Mouse (Mus musculus) heart, embryonic 12.5 days (tissue): ENCODE data around the gene Nr5a2. TPM values are rescaled to one million over a fixed set of nuclear protein-coding genes. Genes with fewer than 3 reads are reported as not detected.

Experiments used
- ATAC-seq: fragments of 200-750 bp; cut with Nextera tagmentation; 2 replicates; pipeline ENCODE4 v1.8.0; 2017; ENCODE audit warnings: moderate TSS enrichment, moderate library complexity; ENCODE audit not compliant: insufficient number of reproducible peaks, low FRiP score
- H3K27ac ChIP-seq: fragments of 300-500 bp; sonication (generic); 2 replicates; pipeline ENCODE4 v1.5.1; 2016; ENCODE audit warnings: mild to moderate bottlenecking, moderate library complexity; ENCODE audit not compliant: poor library complexity, severe bottlenecking
- H3K27me3 ChIP-seq: fragments of 300-500 bp; sonication (generic); replicated peaks from 2 replicates; pipeline ENCODE4 v1.6.1; 2016; ENCODE audit warnings: mild to moderate bottlenecking, moderate library complexity
- H3K36me3 ChIP-seq: fragments of 300-500 bp; sonication (generic); 2 replicates; pipeline ENCODE4 v1.6.1; 2016; ENCODE audit warnings: mild to moderate bottlenecking, moderate library complexity
- H3K4me1 ChIP-seq: fragments of 300-500 bp; sonication (generic); replicated peaks from 2 replicates; pipeline ENCODE4 v1.6.1; 2016; ENCODE audit warnings: mild to moderate bottlenecking
- H3K4me2 ChIP-seq: fragments of 300-500 bp; sonication (generic); 2 replicates; pipeline ENCODE4 v1.6.1; 2016; ENCODE audit warnings: mild to moderate bottlenecking, moderate library complexity
- H3K4me3 ChIP-seq: fragments of 300-500 bp; sonication (generic); 2 replicates; pipeline ENCODE4 v1.5.1; 2016; ENCODE audit warnings: mild to moderate bottlenecking
- H3K9ac ChIP-seq: fragments of 300-500 bp; sonication (generic); 2 replicates; pipeline ENCODE4 v1.6.1; 2016; ENCODE audit warnings: mild to moderate bottlenecking, moderate library complexity
- H3K9me3 ChIP-seq: fragments of 300-500 bp; sonication (generic); replicated peaks from 2 replicates; pipeline ENCODE4 v1.6.1; 2016; ENCODE audit warnings: mild to moderate bottlenecking, moderate library complexity
- WGBS: fragments of 180-500 bp; shearing (Covaris S2); methylation state at CpG from one replicate; pipeline ENCODE4 v1.1.7; 2016; 5-methylcytosine and 5-hydroxymethylcytosine counted together
- polyA plus RNA-seq: library from polyadenylated mRNA; unstranded; fragments of >200 nt; fragmentation: Nextera tagmentation; extraction: Ambion mirVana; gene quantifications from 2 replicates; pipeline ENCODE4 v1.2.1, GENCODE M21; 2016

Gene Nr5a2
- polyA plus RNA-seq, 1 experiment from 2014 or later, result 0.04 TPM

- H3K27me3 ChIP-seq, result no peaks in the 10 kb centered on the region
- no peak for ATAC-seq
- no peaks in the 10 kb centered on the region for H3K9me3 ChIP-seq
- H3K4me3 ChIP-seq, result no peak overlapping the region
- 81% methylated on average over 3 of the region's 3 CpGs for WGBS
- peaks cover 1% of the 10 kb centered on the region for H3K4me1 ChIP-seq
- H3K4me2 ChIP-seq, result no peak overlapping the region
- no peak overlapping the region for H3K27ac ChIP-seq
- H3K9ac ChIP-seq, result no peak overlapping the region
- no peaks in the 10 kb centered on the region for H3K36me3 ChIP-seq
Measured at GRCm38 (mm10) chr1:136875006-136875405, 85.2 kb downstream of the Nr5a2 start.

- H3K4me1 ChIP-seq, result peaks cover 18% of the 10 kb centered on the region
- ATAC-seq, result no peak
- no peak overlapping the region for H3K4me3 ChIP-seq
- 18% methylated on average over 6 of the region's 6 CpGs for WGBS
- no peaks in the 10 kb centered on the region for H3K9me3 ChIP-seq
- H3K27ac ChIP-seq, result peak overlapping the region; percentile 64
- no peak overlapping the region for H3K9ac ChIP-seq
- H3K27me3 ChIP-seq, result no peaks in the 10 kb centered on the region
- H3K4me2 ChIP-seq, result peak overlapping the region; percentile 55
- no peaks in the 10 kb centered on the region for H3K36me3 ChIP-seq
Measured at GRCm38 (mm10) chr1:136868955-136869354, 91.3 kb downstream of the Nr5a2 start.

GRCm38 (mm10) chr1:136868285-136868684 is 92.0 kb downstream of the Nr5a2 start:
- H3K9ac ChIP-seq, result no peak overlapping the region
- H3K4me3 ChIP-seq, result no peak overlapping the region
- H3K4me2 ChIP-seq, result no peak overlapping the region
- no peak overlapping the region for H3K27ac ChIP-seq
- H3K36me3 ChIP-seq, result no peaks in the 10 kb centered on the region
- 76% methylated on average over 5 of the region's 5 CpGs for WGBS
- H3K27me3 ChIP-seq, result no peaks in the 10 kb centered on the region
- no peaks in the 10 kb centered on the region for H3K9me3 ChIP-seq
- H3K4me1 ChIP-seq, result peaks cover 19% of the 10 kb centered on the region
- no peak for ATAC-seq

GRCm38 (mm10) chr1:136866481-136867092 is 93.7 kb downstream of the Nr5a2 start:
- Histone ChIP-seq H3K27ac (no peak overlapping the region), H3K27me3 (no peaks in the 10 kb centered on the region), H3K4me3 (no peak overlapping the region), H3K4me1 (peaks cover 23% of the 10 kb centered on the region), H3K4me2 (no peak overlapping the region), H3K36me3 (no peaks in the 10 kb centered on the region), H3K9ac (no peak overlapping the region), H3K9me3 (no peaks in the 10 kb centered on the region)
- no peak for ATAC-seq
- WGBS, result 68% methylated on average over 9 of the region's 9 CpGs

GRCm38 (mm10) chr1:136863209-136863608 is 97.0 kb downstream of the Nr5a2 start:
- no peaks in the 10 kb centered on the region for H3K36me3 ChIP-seq
- H3K4me2 ChIP-seq, result no peak overlapping the region
- ATAC-seq, result no peak
- no peak overlapping the region for H3K27ac ChIP-seq
- no peaks in the 10 kb centered on the region for H3K27me3 ChIP-seq
- H3K9ac ChIP-seq, result no peak overlapping the region
- WGBS, result 42% methylated on average over 6 of the region's 6 CpGs
- H3K4me1 ChIP-seq, result peaks cover 8% of the 10 kb centered on the region
- H3K4me3 ChIP-seq, result no peak overlapping the region
- no peaks in the 10 kb centered on the region for H3K9me3 ChIP-seq

GRCm38 (mm10) chr1:136859454-136859853 is 100.8 kb downstream of the Nr5a2 start:
- Histone ChIP-seq H3K4me3 (no peak overlapping the region), H3K9ac (no peak overlapping the region), H3K9me3 (no peaks in the 10 kb centered on the region; the same call in 1 of the 2 replicates), H3K4me2 (no peak overlapping the region), H3K27me3 (no peaks in the 10 kb centered on the region), H3K36me3 (no peaks in the 10 kb centered on the region), H3K4me1 (peaks cover 8% of the 10 kb centered on the region), H3K27ac (no peak overlapping the region)
- ATAC-seq, result no peak
- 46% methylated on average over 4 of the region's 4 CpGs for WGBS

GRCm38 (mm10) chr1:136858724-136859123 is 101.5 kb downstream of the Nr5a2 start:
- Histone ChIP-seq H3K9me3 (no peaks in the 10 kb centered on the region; the same call in 1 of the 2 replicates), H3K27ac (no peak overlapping the region), H3K4me2 (no peak overlapping the region), H3K4me1 (peaks cover 8% of the 10 kb centered on the region), H3K27me3 (no peaks in the 10 kb centered on the region), H3K9ac (no peak overlapping the region), H3K36me3 (no peaks in the 10 kb centered on the region), H3K4me3 (no peak overlapping the region)
- 48% methylated on average over 4 of the region's 4 CpGs for WGBS
- ATAC-seq, result no peak

- Histone ChIP-seq H3K36me3 (no peaks in the 10 kb centered on the region), H3K4me1 (peaks cover 3% of the 10 kb centered on the region; the same call in 1 of the 2 replicates), H3K27ac (no peak overlapping the region), H3K4me2 (no peak overlapping the region), H3K27me3 (no peaks in the 10 kb centered on the region), H3K4me3 (no peak overlapping the region), H3K9me3 (no peaks in the 10 kb centered on the region; the same call in 1 of the 2 replicates), H3K9ac (no peak overlapping the region)
- no peak for ATAC-seq
- WGBS, result 80% methylated on average over 3 of the region's 3 CpGs
Measured at GRCm38 (mm10) chr1:136856104-136856503, 104.1 kb downstream of the Nr5a2 start.

GRCm38 (mm10) chr1:136848791-136849190 is 111.5 kb downstream of the Nr5a2 start:
- WGBS, result 77% methylated on average over 6 of the region's 6 CpGs

GRCm38 (mm10) chr1:136846081-136846480 is 114.2 kb downstream of the Nr5a2 start:
- Histone ChIP-seq H3K36me3 (no peaks in the 10 kb centered on the region), H3K27ac (no peak overlapping the region), H3K4me3 (no peak overlapping the region), H3K4me2 (no peak overlapping the region), H3K27me3 (no peaks in the 10 kb centered on the region), H3K9me3 (no peaks in the 10 kb centered on the region), H3K9ac (no peak overlapping the region), H3K4me1 (0 out of 2 replicates have a peak, but pooled peaks cover 2% of the 10 kb centered on the region)
- ATAC-seq, result no peak
- WGBS, result 77% methylated on average over 2 of the region's 2 CpGs

More at GRCm38 (mm10) chr1:136848791-136849190, 111.5 kb downstream of the Nr5a2 start:
- Histone ChIP-seq H3K36me3 (no peaks in the 10 kb centered on the region), H3K9me3 (no peaks in the 10 kb centered on the region), H3K27me3 (no peaks in the 10 kb centered on the region), H3K4me2 (no peak overlapping the region), H3K27ac (no peak overlapping the region), H3K4me3 (no peak overlapping the region), H3K9ac (no peak overlapping the region), H3K4me1 (0 out of 2 replicates have a peak, but pooled peaks cover 2% of the 10 kb centered on the region)
- no peak for ATAC-seq

- 73% methylated on average over 9 of the region's 9 CpGs for WGBS
- Histone ChIP-seq H3K27ac (no peak overlapping the region), H3K4me1 (0 out of 2 replicates have a peak, but pooled peaks cover 5% of the 10 kb centered on the region), H3K36me3 (no peaks in the 10 kb centered on the region), H3K4me3 (no peak overlapping the region), H3K27me3 (no peaks in the 10 kb centered on the region), H3K9ac (no peak overlapping the region), H3K4me2 (no peak overlapping the region), H3K9me3 (no peaks in the 10 kb centered on the region)
- ATAC-seq, result no peak
Measured at GRCm38 (mm10) chr1:136845341-136845740, 114.9 kb downstream of the Nr5a2 start.

- ATAC-seq, result no peak
- WGBS, result 63% methylated on average over 7 of the region's 7 CpGs
- no peak overlapping the region for H3K27ac ChIP-seq
- no peaks in the 10 kb centered on the region for H3K36me3 ChIP-seq
- no peaks in the 10 kb centered on the region for H3K27me3 ChIP-seq
- H3K4me3 ChIP-seq, result no peak overlapping the region
- 0 out of 2 replicates have a peak, but pooled peaks cover 5% of the 10 kb centered on the region for H3K4me1 ChIP-seq
- H3K4me2 ChIP-seq, result no peak overlapping the region
- no peaks in the 10 kb centered on the region for H3K9me3 ChIP-seq
- H3K9ac ChIP-seq, result no peak overlapping the region
Measured at GRCm38 (mm10) chr1:136840512-136840911, 119.7 kb downstream of the Nr5a2 start.
